Mouse (Mus musculus): Measurements from ENCODE around the gene Bdh2. TPM values are rescaled to one million over a fixed set of nuclear protein-coding genes. Genes with fewer than 3 reads are reported as not detected.

Bdh2 gene
- polyA plus RNA-seq, 1 experiment from 2014 or later: 7.0 TPM

DNA sequence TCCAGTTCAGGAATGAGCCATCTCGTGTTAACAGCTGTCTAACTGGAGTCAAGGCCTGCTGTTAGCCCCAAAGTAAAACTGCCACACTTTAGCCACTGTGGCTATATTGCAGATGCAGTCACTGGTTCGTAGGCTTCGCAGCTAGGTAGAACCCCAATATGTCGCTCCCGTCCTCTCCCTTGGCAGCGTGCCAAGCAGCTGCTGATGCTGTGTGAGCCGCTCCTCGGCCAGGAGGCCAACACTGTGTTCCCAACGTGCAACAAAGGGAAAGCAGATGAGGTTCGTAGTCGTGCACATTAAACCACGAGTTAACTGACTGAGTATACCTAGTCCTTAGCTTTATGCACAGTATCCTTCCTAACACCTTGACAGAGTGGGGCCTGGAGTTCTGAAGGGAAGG lies 8.4 kb upstream of the Bdh2 start:
- Histone ChIP-seq H3K4me1 (no peaks in the 10 kb centered on the region), H3K4me2 (no peak overlapping the region), H3K36me3 (peaks cover 28% of the 10 kb centered on the region; the same call in 1 of the 2 replicates), H3K4me3 (replicated peaks) (no peak overlapping the region), H3K9me3 (no peaks in the 10 kb centered on the region), H3K27ac (no peak overlapping the region), H3K27me3 (replicated peaks) (no peaks in the 10 kb centered on the region), H3K9ac (no peak overlapping the region)
- ATAC-seq (ENCODE audit: insufficient read depth, low FRiP score, low read depth): no peak
- WGBS: 74% methylated on average over 12 of the region's 12 CpGs

DNA sequence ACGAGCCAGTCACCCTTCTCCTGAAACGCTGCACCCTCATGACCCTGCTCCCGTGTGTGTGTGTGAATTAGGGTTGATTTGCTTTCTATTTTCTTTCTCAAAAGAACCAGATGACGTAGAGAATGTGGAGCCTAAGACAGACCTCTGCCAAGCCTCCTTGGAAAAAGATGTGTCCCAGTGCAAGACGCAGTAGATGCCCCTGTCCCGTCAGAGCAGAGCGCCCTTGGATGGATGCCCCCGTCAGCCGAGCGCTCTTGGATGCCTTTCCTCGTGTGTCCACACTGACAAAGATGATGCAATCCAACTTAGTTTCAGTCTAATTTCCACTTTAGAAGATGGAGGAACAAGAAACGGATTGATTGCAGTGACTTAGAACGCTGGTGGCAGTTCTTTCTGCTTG lies 8.0 kb upstream of the Bdh2 start:
- no peak for ATAC-seq (ENCODE audit: insufficient read depth, low FRiP score, low read depth)
- Histone ChIP-seq H3K4me3 (replicated peaks) (no peak overlapping the region), H3K4me2 (no peak overlapping the region), H3K9ac (no peak overlapping the region), H3K27ac (no peak overlapping the region), H3K27me3 (replicated peaks) (no peaks in the 10 kb centered on the region), H3K9me3 (no peaks in the 10 kb centered on the region), H3K4me1 (no peaks in the 10 kb centered on the region), H3K36me3 (peaks cover 27% of the 10 kb centered on the region; the same call in 1 of the 2 replicates)
- 89% methylated on average over 13 of the region's 13 CpGs for WGBS

DNA sequence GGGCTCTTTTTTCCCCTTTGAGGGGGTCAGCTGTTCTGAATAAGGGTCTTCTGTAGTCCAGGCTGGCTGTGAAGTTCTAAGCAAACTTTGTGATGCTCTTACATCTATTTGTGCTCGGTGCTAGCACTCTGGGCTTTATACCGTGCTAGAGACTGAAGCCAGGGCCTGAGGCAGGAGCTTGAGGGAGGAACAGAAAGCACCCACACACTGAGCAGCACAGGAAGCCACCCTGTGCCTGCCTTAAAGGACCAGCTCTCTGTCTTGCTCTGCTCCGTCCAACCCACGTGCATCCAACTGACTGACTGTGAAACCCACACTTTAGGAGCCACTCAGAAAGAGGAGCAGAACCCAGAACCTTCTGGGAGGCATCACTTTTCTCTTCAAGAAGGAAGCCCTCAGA lies 861 bp upstream of the Bdh2 start:
- 78% methylated on average over 4 of the region's 4 CpGs for WGBS
- Histone ChIP-seq H3K4me3 (replicated peaks) (no peak overlapping the region), H3K4me2 (no peak overlapping the region), H3K27ac (no peak overlapping the region), H3K36me3 (no peaks in the 10 kb centered on the region), H3K27me3 (replicated peaks) (no peaks in the 10 kb centered on the region), H3K9ac (no peak overlapping the region), H3K9me3 (no peaks in the 10 kb centered on the region), H3K4me1 (no peaks in the 10 kb centered on the region)
- ATAC-seq (ENCODE audit: insufficient read depth, low FRiP score, low read depth): no peak

DNA sequence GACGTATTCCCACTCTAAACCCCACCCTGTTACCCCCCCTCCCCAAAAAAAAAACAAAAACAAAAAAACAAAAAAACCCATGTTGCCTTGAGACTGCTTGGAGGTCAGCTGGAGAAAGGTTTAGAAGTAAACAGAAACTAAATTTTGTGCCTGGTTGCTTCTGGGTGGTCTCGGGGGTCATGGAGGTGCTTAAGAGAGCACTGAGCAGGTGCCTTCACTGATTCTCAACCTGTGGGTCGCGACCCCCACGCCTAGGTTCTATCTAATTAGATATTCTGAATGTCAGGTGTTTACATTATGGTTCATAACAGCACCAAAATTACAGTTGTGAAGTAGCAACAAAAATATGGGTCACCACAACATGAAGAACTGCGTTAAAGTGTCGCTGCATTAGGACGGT lies 680 bp downstream of the Bdh2 start:
- 64% methylated on average over 8 of the region's 8 CpGs for WGBS
- Histone ChIP-seq H3K36me3 (no peaks in the 10 kb centered on the region), H3K9ac (no peak overlapping the region), H3K9me3 (no peaks in the 10 kb centered on the region), H3K4me1 (no peaks in the 10 kb centered on the region), H3K4me3 (replicated peaks) (no peak overlapping the region), H3K27ac (no peak overlapping the region), H3K4me2 (no peak overlapping the region), H3K27me3 (replicated peaks) (no peaks in the 10 kb centered on the region)
- no peak for ATAC-seq (ENCODE audit: insufficient read depth, low FRiP score, low read depth)

DNA sequence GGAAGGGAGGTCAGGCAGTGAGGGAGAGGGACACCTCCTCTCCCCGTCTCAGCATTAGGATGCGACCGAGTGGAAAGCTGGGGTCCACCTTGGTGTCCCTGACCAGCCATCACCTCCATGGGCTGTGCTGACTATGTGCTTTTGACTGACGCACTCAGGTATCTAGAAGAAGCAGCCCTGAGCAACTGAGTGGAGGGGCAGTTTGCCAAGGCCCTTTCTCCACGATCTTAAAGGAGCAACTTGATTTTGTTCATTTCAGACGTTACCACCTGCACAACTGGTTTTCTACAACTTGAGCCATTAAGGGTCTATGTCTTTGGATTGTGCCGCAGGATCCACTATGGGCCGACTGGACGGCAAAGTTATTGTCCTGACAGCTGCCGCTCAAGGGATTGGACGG lies 4.2 kb downstream of the Bdh2 start:
- no peak overlapping the region for H3K4me3 ChIP-seq (replicated peaks)
- ATAC-seq (ENCODE audit: insufficient read depth, low FRiP score, low read depth): no peak
- no peaks in the 10 kb centered on the region for H3K36me3 ChIP-seq
- no peak overlapping the region for H3K4me2 ChIP-seq
- no peaks in the 10 kb centered on the region for H3K27me3 ChIP-seq (replicated peaks)
- WGBS: 81% methylated on average over 11 of the region's 11 CpGs
- H3K27ac ChIP-seq: no peak overlapping the region
- H3K9ac ChIP-seq: no peak overlapping the region
- no peaks in the 10 kb centered on the region for H3K9me3 ChIP-seq
- H3K4me1 ChIP-seq: no peaks in the 10 kb centered on the region

DNA sequence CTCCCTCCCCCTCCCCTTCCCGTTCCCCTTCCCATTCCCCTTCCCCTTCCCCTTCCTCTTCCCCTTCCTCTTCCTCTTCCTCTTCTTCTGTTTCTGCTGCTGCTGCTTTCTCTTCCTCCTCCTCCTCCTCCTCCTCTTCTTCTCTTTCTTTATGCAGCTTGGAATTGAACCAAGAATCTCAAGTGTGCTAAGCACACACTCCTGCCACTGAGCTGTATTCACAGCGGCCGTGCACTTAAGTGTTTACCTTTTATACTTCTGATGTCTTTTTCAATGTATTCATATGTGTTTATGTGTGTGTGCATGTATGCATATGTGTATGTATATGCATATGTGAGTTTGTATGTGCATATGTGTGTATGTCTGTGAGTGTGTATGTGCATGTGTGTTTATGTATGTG lies 4.8 kb downstream of the Bdh2 start:
- Histone ChIP-seq H3K4me2 (no peak overlapping the region), H3K9ac (no peak overlapping the region), H3K4me3 (replicated peaks) (no peak overlapping the region), H3K36me3 (no peaks in the 10 kb centered on the region), H3K4me1 (no peaks in the 10 kb centered on the region), H3K27ac (no peak overlapping the region), H3K9me3 (no peaks in the 10 kb centered on the region), H3K27me3 (replicated peaks) (no peaks in the 10 kb centered on the region)
- ATAC-seq (ENCODE audit: insufficient read depth, low FRiP score, low read depth): no peak
- 68% methylated on average over 3 of the region's 3 CpGs for WGBS

DNA sequence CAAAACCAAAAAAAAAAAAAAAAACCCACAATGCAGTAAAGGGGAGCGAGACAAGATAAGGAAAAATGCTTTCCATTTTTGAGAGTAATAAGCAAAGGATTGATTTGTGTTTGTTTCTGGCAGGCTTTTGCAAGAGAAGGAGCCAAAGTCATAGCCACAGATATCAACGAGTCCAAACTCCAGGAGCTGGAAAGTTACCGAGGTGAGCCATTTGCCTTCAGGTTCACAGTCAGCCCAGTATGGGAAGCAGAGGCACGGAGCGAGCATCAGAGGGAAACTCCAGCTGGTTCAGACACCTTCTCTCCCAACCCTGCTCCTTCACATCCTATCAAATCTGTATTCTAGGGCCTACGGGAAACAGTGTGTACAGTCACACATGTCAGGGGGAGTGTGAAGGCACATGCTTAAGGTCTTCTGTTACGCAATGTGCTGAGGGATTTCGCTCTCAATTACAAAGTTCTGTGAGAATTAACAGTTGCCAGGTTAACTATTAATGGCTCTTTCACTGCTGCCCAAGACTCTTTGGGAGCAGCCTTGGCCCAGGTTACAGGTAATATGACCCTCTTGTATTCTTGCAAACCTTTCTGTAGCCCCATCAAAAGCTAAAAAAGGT lies 7.2 kb downstream of the Bdh2 start:
- H3K9ac ChIP-seq: no peak overlapping the region
- ATAC-seq (ENCODE audit: insufficient read depth, low FRiP score, low read depth): peak; percentile 73; the same call in 1 of the 2 replicates
- no peak overlapping the region; the same call in 1 of the 2 replicates for H3K27ac ChIP-seq
- no peak overlapping the region for H3K4me2 ChIP-seq
- H3K4me1 ChIP-seq: no peaks in the 10 kb centered on the region
- H3K9me3 ChIP-seq: no peaks in the 10 kb centered on the region
- H3K36me3 ChIP-seq: no peaks in the 10 kb centered on the region
- H3K4me3 ChIP-seq (replicated peaks): no peak overlapping the region
- WGBS: 75% methylated on average over 8 of the region's 8 CpGs
- no peaks in the 10 kb centered on the region for H3K27me3 ChIP-seq (replicated peaks)

DNA sequence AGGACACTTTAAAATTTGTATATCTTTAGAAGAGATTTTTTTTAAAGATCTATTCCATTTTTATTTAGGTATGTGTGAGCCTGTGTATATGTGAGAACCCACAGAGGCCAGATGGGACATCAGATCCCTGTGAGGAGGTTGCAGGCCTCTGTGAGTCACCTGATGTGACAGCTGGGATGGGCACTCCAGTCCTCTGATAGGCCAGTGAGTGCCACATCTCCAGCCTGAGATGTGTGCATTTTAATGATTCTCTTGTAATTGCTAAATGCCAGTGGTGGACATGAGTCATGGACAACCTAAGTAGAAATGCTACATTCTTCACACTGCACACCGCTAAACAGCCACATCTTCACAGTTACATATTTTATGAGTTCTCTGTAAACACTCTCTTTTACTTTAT lies 8.1 kb downstream of the Bdh2 start:
- no peaks in the 10 kb centered on the region for H3K36me3 ChIP-seq
- no peak overlapping the region for H3K4me2 ChIP-seq
- H3K9ac ChIP-seq: no peak overlapping the region
- no peaks in the 10 kb centered on the region for H3K4me1 ChIP-seq
- no peak overlapping the region for H3K27ac ChIP-seq
- no peaks in the 10 kb centered on the region for H3K9me3 ChIP-seq
- ATAC-seq (ENCODE audit: insufficient read depth, low FRiP score, low read depth): no peak
- WGBS: 91% methylated on average over 1 of the region's 1 CpGs
- H3K27me3 ChIP-seq (replicated peaks): no peaks in the 10 kb centered on the region
- no peak overlapping the region for H3K4me3 ChIP-seq (replicated peaks)

DNA sequence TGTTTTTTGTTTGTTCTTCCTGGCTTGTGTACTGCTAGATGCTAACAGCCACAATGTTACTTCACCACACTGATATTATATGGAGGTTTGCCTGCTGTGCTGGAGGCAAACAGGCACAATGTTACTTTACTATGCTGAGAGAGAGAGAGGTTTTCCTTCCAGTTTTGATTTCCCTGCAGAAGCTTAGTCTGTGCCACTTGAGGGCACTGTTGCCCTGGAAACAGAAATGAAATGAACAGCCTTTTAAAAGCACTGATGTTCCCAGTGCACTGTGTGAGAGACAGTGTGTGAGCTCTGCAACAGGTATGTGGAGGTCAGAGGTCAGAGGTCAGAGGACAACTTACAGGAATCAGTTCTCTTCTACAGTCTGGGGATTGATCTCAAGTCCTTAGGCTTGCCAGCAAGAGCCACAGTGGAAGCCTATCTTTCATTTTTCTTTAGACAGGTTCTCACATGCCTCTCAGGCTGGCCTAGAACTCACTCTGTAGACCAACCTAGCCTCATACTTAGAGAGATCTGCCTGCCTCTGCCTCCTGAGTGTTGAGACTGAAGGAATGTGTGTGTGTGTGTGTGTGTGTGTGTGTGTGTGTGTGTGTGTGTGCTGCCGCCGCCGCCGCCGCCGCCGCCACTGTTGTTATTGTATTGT lies 9.4 kb downstream of the Bdh2 start:
- no peaks in the 10 kb centered on the region for H3K36me3 ChIP-seq
- no peaks in the 10 kb centered on the region for H3K27me3 ChIP-seq (replicated peaks)
- 100% methylated on average over 6 of the region's 7 CpGs for WGBS
- no peaks in the 10 kb centered on the region for H3K9me3 ChIP-seq
- peak; percentile 66 for ATAC-seq (ENCODE audit: insufficient read depth, low FRiP score, low read depth)
- no peak overlapping the region for H3K9ac ChIP-seq
- no peak overlapping the region for H3K4me2 ChIP-seq
- H3K4me1 ChIP-seq: no peaks in the 10 kb centered on the region
- H3K4me3 ChIP-seq (replicated peaks): no peak overlapping the region
- no peak overlapping the region for H3K27ac ChIP-seq

DNA sequence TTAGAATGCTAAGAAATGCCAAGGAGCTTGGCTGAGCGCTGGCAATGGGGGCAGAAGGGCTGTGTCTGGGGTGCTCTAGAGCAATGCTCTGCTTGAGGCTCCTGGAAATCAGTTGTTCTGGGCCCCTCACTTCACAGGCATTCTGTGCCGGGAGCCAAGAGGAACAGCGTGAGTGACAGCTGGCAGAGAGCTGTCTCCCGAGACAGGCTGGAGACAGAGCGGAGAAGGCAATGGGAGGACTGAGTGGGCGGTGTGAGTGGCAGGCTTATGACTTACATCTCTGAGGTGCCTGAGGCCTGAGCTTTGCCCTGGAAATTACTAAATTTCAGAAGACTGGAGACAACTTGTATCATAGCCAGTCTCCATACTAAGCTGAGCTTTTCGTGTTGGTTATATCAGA lies 12.7 kb downstream of the Bdh2 start:
- Histone ChIP-seq H3K4me3 (replicated peaks) (no peak overlapping the region), H3K4me1 (no peaks in the 10 kb centered on the region), H3K9ac (no peak overlapping the region), H3K4me2 (no peak overlapping the region), H3K36me3 (no peaks in the 10 kb centered on the region), H3K27me3 (replicated peaks) (no peaks in the 10 kb centered on the region), H3K27ac (no peak overlapping the region), H3K9me3 (no peaks in the 10 kb centered on the region)
- WGBS: 63% methylated on average over 7 of the region's 7 CpGs
- ATAC-seq (ENCODE audit: insufficient read depth, low FRiP score, low read depth): no peak

DNA sequence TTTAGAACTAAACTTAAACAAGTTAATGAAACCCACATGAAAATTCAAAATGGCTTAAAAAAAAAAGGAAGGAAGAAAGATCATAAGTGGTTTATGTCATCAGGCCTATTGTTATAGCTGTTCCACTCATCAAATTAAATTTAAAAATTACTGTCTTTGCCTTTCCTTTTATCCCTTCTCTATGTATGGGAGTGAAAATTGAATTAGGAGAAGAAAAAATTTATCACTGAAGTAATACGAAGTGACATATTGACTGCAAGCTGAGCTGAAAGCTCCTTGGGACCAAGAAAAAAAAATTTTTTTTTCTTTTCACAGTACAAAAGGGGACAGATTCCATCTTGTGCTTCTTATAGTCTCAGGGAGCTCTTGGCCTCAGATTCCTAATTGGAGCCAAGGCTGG lies 14.5 kb downstream of the Bdh2 start:
- no peaks in the 10 kb centered on the region for H3K36me3 ChIP-seq
- H3K27me3 ChIP-seq (replicated peaks): no peaks in the 10 kb centered on the region
- no peak overlapping the region for H3K4me3 ChIP-seq (replicated peaks)
- WGBS: 89% methylated on average over 1 of the region's 1 CpGs
- no peak overlapping the region for H3K27ac ChIP-seq
- no peaks in the 10 kb centered on the region for H3K4me1 ChIP-seq
- no peak for ATAC-seq (ENCODE audit: insufficient read depth, low FRiP score, low read depth)
- no peak overlapping the region for H3K4me2 ChIP-seq
- no peaks in the 10 kb centered on the region for H3K9me3 ChIP-seq
- no peak overlapping the region for H3K9ac ChIP-seq

DNA sequence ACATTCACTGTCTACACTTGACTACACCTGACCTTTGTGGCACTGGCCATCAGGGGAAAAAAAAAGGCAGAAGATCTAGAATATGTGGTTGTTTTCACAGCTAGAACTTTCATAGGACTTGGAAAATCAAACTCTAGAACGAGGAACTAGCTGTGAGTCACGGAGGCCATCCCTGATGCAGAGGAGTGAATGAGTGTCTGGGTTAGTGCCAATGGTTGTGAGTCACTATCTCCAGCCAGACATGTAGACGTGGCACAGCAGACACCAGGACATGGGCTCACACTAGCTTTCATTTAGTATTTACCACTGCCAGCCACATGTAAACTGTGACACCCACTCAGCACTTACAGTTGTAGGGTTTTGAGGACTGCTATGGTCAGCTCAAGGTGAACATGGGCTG lies 17.5 kb downstream of the Bdh2 start:
- Histone ChIP-seq H3K4me1 (no peaks in the 10 kb centered on the region), H3K9me3 (no peaks in the 10 kb centered on the region), H3K4me3 (replicated peaks) (no peak overlapping the region), H3K4me2 (no peak overlapping the region), H3K27ac (no peak overlapping the region), H3K36me3 (no peaks in the 10 kb centered on the region), H3K27me3 (replicated peaks) (no peaks in the 10 kb centered on the region), H3K9ac (no peak overlapping the region)
- WGBS: 78% methylated on average over 3 of the region's 3 CpGs
- ATAC-seq (ENCODE audit: insufficient read depth, low FRiP score, low read depth): no peak

DNA sequence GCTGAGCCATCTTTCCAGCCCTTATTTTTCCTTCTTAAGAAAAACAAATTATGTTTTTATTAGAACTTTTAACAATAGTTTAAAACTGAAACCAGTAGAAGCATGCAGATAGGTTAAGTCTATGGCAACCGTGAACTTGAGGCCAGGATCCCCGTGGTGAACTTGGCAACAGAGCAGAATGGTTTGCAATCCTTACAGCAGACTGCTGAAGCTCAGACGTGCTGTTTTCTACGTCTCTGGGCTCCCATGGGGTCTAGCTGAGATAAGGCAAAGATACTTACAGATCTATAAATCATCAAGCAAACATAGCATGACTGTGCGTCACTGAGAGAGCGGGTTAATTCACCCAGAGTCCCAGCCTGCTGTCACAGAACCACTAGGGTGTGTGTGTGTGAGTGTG lies 19.1 kb downstream of the Bdh2 start:
- no peak overlapping the region for H3K9ac ChIP-seq
- no peak overlapping the region for H3K4me3 ChIP-seq (replicated peaks)
- H3K27me3 ChIP-seq (replicated peaks): no peaks in the 10 kb centered on the region
- H3K9me3 ChIP-seq: no peaks in the 10 kb centered on the region
- no peak overlapping the region for H3K4me2 ChIP-seq
- H3K27ac ChIP-seq: no peak overlapping the region
- 0 out of 2 replicates have a peak, but pooled peaks cover 3% of the 10 kb centered on the region for H3K4me1 ChIP-seq
- no peak for ATAC-seq (ENCODE audit: insufficient read depth, low FRiP score, low read depth)
- WGBS: 60% methylated on average over 6 of the region's 6 CpGs
- no peaks in the 10 kb centered on the region for H3K36me3 ChIP-seq
